Mouse (Mus musculus) urinary bladder, adult 18-20 months (tissue): ENCODE measurements at regions not wholly inside any gene's neighbourhood (a gene's known extent, or its start where the extent isn't known, plus 50 kb on each side); places are given as distances from the start of the nearest gene placed in this dataset.

Experiments used
- DNase-seq, 2 experiments: peaks; one replicate each; pipeline ENCODE4 v3.0.0; 2022; ENCODE audit warnings: low spot score in 2 of 2, mixed read lengths in 2 of 2

- DNase-seq = no peak
Measured at GRCm38 (mm10) chr3:148159059-148159458, 831.3 kb downstream of the Adgrl2 start.

GRCm38 (mm10) chr3:148158533-148158932, 831.8 kb downstream of the Adgrl2 start:
- DNase-seq = no peak

- DNase-seq = no peak
Measured at GRCm38 (mm10) chr3:148143776-148144175, 846.6 kb downstream of the Adgrl2 start.

- no peak for DNase-seq
Measured at GRCm38 (mm10) chr3:148136791-148137251, 853.5 kb downstream of the Adgrl2 start.

GRCm38 (mm10) chr3:148134646-148135045, 855.7 kb downstream of the Adgrl2 start:
- no peak for DNase-seq

- DNase-seq = no peak
Measured at GRCm38 (mm10) chr3:148115576-148115975, 874.8 kb downstream of the Adgrl2 start.

- no peak for DNase-seq
Measured at GRCm38 (mm10) chr3:148112204-148112603, 878.2 kb downstream of the Adgrl2 start.

- no peak for DNase-seq
Measured at GRCm38 (mm10) chr3:148107031-148107430, 883.3 kb downstream of the Adgrl2 start.

GRCm38 (mm10) chr3:148093930-148094329, 896.4 kb downstream of the Adgrl2 start:
- no peak for DNase-seq

GRCm38 (mm10) chr3:148075841-148076240, 914.5 kb downstream of the Adgrl2 start:
- no peak for DNase-seq

- DNase-seq = no peak
Measured at GRCm38 (mm10) chr3:148066701-148067100, 923.7 kb downstream of the Adgrl2 start.

GRCm38 (mm10) chr3:148056074-148056473, 934.3 kb downstream of the Adgrl2 start:
- DNase-seq = no peak

GRCm38 (mm10) chr3:148052516-148052915, 937.8 kb downstream of the Adgrl2 start:
- DNase-seq = no peak

- DNase-seq = no peak
Measured at GRCm38 (mm10) chr3:148048247-148048646, 942.1 kb downstream of the Adgrl2 start.

GRCm38 (mm10) chr3:148032532-148032931, 957.8 kb downstream of the Adgrl2 start:
- no peak for DNase-seq

GRCm38 (mm10) chr3:148005831-148006230, 984.5 kb downstream of the Adgrl2 start:
- DNase-seq = no peak

- DNase-seq = no peak
Measured at GRCm38 (mm10) chr3:148004006-148004405, 986.3 kb downstream of the Adgrl2 start.

GRCm38 (mm10) chr3:147999330-147999953, 990.9 kb downstream of the Adgrl2 start:
- no peak for DNase-seq

- no peak for DNase-seq
Measured at GRCm38 (mm10) chr3:147991738-147992137, 998.6 kb downstream of the Adgrl2 start.

GRCm38 (mm10) chr3:147990831-147991230, 999.5 kb downstream of the Adgrl2 start:
- no peak for DNase-seq

- DNase-seq = no peak
Measured at GRCm38 (mm10) chr3:147982831-147983230, 1007.5 kb downstream of the Adgrl2 start.

GRCm38 (mm10) chr3:147981621-147982020, 1008.7 kb downstream of the Adgrl2 start:
- no peak for DNase-seq

GRCm38 (mm10) chr3:147976579-147976978, 1013.8 kb downstream of the Adgrl2 start:
- DNase-seq = no peak

GRCm38 (mm10) chr3:147976069-147976468, 1014.3 kb downstream of the Adgrl2 start:
- DNase-seq = no peak
